Mouse (Mus musculus) lung, embryonic 14.5 days (tissue): ENCODE measurements around the gene Lrrc4. TPM values are rescaled to one million over a fixed set of nuclear protein-coding genes. Genes with fewer than 3 reads are reported as not detected.

Experiments
- ATAC-seq: fragments of 200-750 bp; cut with Nextera tagmentation; 2 replicates; pipeline ENCODE4 v1.8.0; 2017; ENCODE audit warnings: mild to moderate bottlenecking, moderate TSS enrichment, moderate library complexity; ENCODE audit not compliant: insufficient read depth
- DNase-seq: peaks from one replicate; pipeline ENCODE4 v3.0.0-alpha.2; 2015
- H3K27ac ChIP-seq: fragments of 300-500 bp; sonication (generic); 2 replicates; pipeline ENCODE4 v1.5.1; 2014; ENCODE audit warnings: low read depth, mild to moderate bottlenecking, moderate library complexity
- H3K27me3 ChIP-seq: fragments of 300-500 bp; sonication (generic); 2 replicates; pipeline ENCODE4 v1.6.1; 2014; ENCODE audit warnings: low read length, control low read depth; ENCODE audit not compliant: insufficient read depth
- H3K36me3 ChIP-seq: fragments of 300-500 bp; sonication (generic); 2 replicates; pipeline ENCODE4 v1.6.1; 2014; ENCODE audit warnings: control low read depth; ENCODE audit not compliant: insufficient read depth
- H3K4me1 ChIP-seq: fragments of 300-500 bp; sonication (generic); 2 replicates; pipeline ENCODE4 v1.6.1; 2014; ENCODE audit warnings: antibody characterized with exemption, control low read depth; ENCODE audit not compliant: insufficient read depth
- H3K4me2 ChIP-seq: fragments of 300-500 bp; sonication (generic); 2 replicates; pipeline ENCODE4 v1.6.1; 2014; ENCODE audit warnings: mild to moderate bottlenecking
- H3K4me3 ChIP-seq: fragments of 300-500 bp; sonication (generic); 2 replicates; pipeline ENCODE4 v1.5.1; 2014; ENCODE audit warnings: low read depth, low read length
- H3K9ac ChIP-seq: fragments of 300-500 bp; sonication (generic); 2 replicates; pipeline ENCODE4 v1.6.1; 2014
- H3K9me3 ChIP-seq: fragments of 300-500 bp; sonication (generic); 2 replicates; pipeline ENCODE4 v1.6.1; 2016; ENCODE audit warnings: low read depth, low read length, control low read depth
- CTCF ChIP-seq: IDR thresholded peaks from 2 replicates; pipeline ENCODE4 v1.5.1; 2016; ENCODE audit warnings: antibody characterized with exemption, low read depth
- WGBS: fragments of 180-500 bp; shearing (Covaris S2); extraction: QIAGEN DNeasy Blood & Tissue Kit; methylation state at CpG from one replicate; pipeline ENCODE4 v1.1.7; 2014; 5-methylcytosine and 5-hydroxymethylcytosine counted together
- polyA plus RNA-seq: library from polyadenylated mRNA; unstranded; fragments of >200 nt; fragmentation: Nextera tagmentation; extraction: Ambion mirVana; gene quantifications from 2 replicates; pipeline ENCODE4 v1.2.1, GENCODE M21; 2014

The Lrrc4 gene
- polyA plus RNA-seq, 1 experiment from 2014 or later = 0.63 TPM

- ATAC-seq (no peak), DNase-seq (no peak)
- no peak overlapping the region for H3K9ac ChIP-seq
- no peaks in the 10 kb centered on the region for H3K27me3 ChIP-seq
- no peak overlapping the region for H3K27ac ChIP-seq
- H3K4me2 ChIP-seq = no peak overlapping the region
- H3K4me1 ChIP-seq = 0 out of 2 replicates have a peak, but pooled peaks cover 5% of the 10 kb centered on the region
- WGBS = 64% methylated on average over 8 of the region's 8 CpGs
- H3K9me3 ChIP-seq = no peaks in the 10 kb centered on the region
- peaks cover 4% of the 10 kb centered on the region; the same call in 1 of the 2 replicates for H3K36me3 ChIP-seq
- TF ChIP-seq CTCF = no peak
- no peak overlapping the region for H3K4me3 ChIP-seq
These were observed 23.1 kb upstream of the Lrrc4 start for GRCm38 (mm10) chr6:28854598-28854997.

- H3K9ac ChIP-seq = no peak overlapping the region
- H3K27me3 ChIP-seq = no peaks in the 10 kb centered on the region
- H3K4me1 ChIP-seq = 0 out of 2 replicates have a peak, but pooled peaks cover 5% of the 10 kb centered on the region
- no peak overlapping the region for H3K27ac ChIP-seq
- DNase-seq (no peak), ATAC-seq (no peak)
- WGBS = 39% methylated on average over 2 of the region's 2 CpGs
- no peak overlapping the region for H3K4me3 ChIP-seq
- H3K9me3 ChIP-seq = no peaks in the 10 kb centered on the region
- no peak overlapping the region for H3K4me2 ChIP-seq
- peaks cover 4% of the 10 kb centered on the region; the same call in 1 of the 2 replicates for H3K36me3 ChIP-seq
- no peak for TF ChIP-seq CTCF
These were observed 22.1 kb upstream of the Lrrc4 start for GRCm38 (mm10) chr6:28853654-28854053.

GRCm38 (mm10) chr6:28853164-28853563, 21.6 kb upstream of the Lrrc4 start:
- no peak for DNase-seq
- Histone ChIP-seq H3K4me3 (no peak overlapping the region), H3K27ac (peak overlapping the region; percentile 18; the same call in 1 of the 2 replicates), H3K9ac (no peak overlapping the region), H3K27me3 (no peaks in the 10 kb centered on the region), H3K4me1 (0 out of 2 replicates have a peak, but pooled peaks cover 5% of the 10 kb centered on the region), H3K4me2 (no peak overlapping the region), H3K36me3 (peaks cover 4% of the 10 kb centered on the region; the same call in 1 of the 2 replicates), H3K9me3 (no peaks in the 10 kb centered on the region)
- TF ChIP-seq CTCF = no peak
- ATAC-seq = no peak
- 38% methylated on average over 3 of the region's 3 CpGs for WGBS

GRCm38 (mm10) chr6:28852342-28852741, 20.8 kb upstream of the Lrrc4 start:
- Histone ChIP-seq H3K27ac (no peak overlapping the region), H3K9me3 (no peaks in the 10 kb centered on the region), H3K4me2 (no peak overlapping the region), H3K4me3 (no peak overlapping the region), H3K4me1 (0 out of 2 replicates have a peak, but pooled peaks cover 5% of the 10 kb centered on the region), H3K9ac (no peak overlapping the region), H3K27me3 (no peaks in the 10 kb centered on the region), H3K36me3 (peaks cover 4% of the 10 kb centered on the region; the same call in 1 of the 2 replicates)
- DNase-seq (no peak), ATAC-seq (no peak)
- no peak for TF ChIP-seq CTCF
- 69% methylated on average over 7 of the region's 7 CpGs for WGBS

- Histone ChIP-seq H3K9ac (no peak overlapping the region), H3K27ac (no peak overlapping the region), H3K27me3 (no peaks in the 10 kb centered on the region), H3K36me3 (peaks cover 4% of the 10 kb centered on the region; the same call in 1 of the 2 replicates), H3K9me3 (no peaks in the 10 kb centered on the region), H3K4me1 (0 out of 2 replicates have a peak, but pooled peaks cover 5% of the 10 kb centered on the region), H3K4me3 (no peak overlapping the region), H3K4me2 (no peak overlapping the region)
- ATAC-seq (no peak), DNase-seq (no peak)
- WGBS = 74% methylated on average over 9 of the region's 9 CpGs
- TF ChIP-seq CTCF = no peak
These were observed 18.9 kb upstream of the Lrrc4 start for GRCm38 (mm10) chr6:28850326-28850900.

- Histone ChIP-seq H3K4me2 (no peak overlapping the region), H3K27me3 (no peaks in the 10 kb centered on the region), H3K4me3 (no peak overlapping the region), H3K36me3 (peaks cover 4% of the 10 kb centered on the region; the same call in 1 of the 2 replicates), H3K9ac (no peak overlapping the region), H3K9me3 (no peaks in the 10 kb centered on the region), H3K4me1 (0 out of 2 replicates have a peak, but pooled peaks cover 5% of the 10 kb centered on the region), H3K27ac (no peak overlapping the region)
- TF ChIP-seq CTCF = no peak
- WGBS = 44% methylated on average over 3 of the region's 3 CpGs
- DNase-seq = no peak
- no peak for ATAC-seq
These were observed 17.8 kb upstream of the Lrrc4 start for GRCm38 (mm10) chr6:28849317-28849716.

GRCm38 (mm10) chr6:28848891-28849290, 17.3 kb upstream of the Lrrc4 start:
- DNase-seq = no peak
- H3K4me1 ChIP-seq = 0 out of 2 replicates have a peak, but pooled peaks cover 5% of the 10 kb centered on the region
- ATAC-seq = no peak
- H3K4me2 ChIP-seq = no peak overlapping the region
- no peak overlapping the region for H3K4me3 ChIP-seq
- H3K27me3 ChIP-seq = no peaks in the 10 kb centered on the region
- H3K9me3 ChIP-seq = no peaks in the 10 kb centered on the region
- H3K36me3 ChIP-seq = 0 out of 2 replicates have a peak, but pooled peaks cover 4% of the 10 kb centered on the region
- TF ChIP-seq CTCF = no peak
- 76% methylated on average over 9 of the region's 9 CpGs for WGBS
- H3K9ac ChIP-seq = no peak overlapping the region
- no peak overlapping the region for H3K27ac ChIP-seq
